Mouse (Mus musculus): ENCODE data around the gene Xpo5. TPM values are rescaled to one million over a fixed set of nuclear protein-coding genes. Genes with fewer than 3 reads are reported as not detected.

Gene Xpo5
- polyA plus RNA-seq (2011; ENCODE audit: insufficient read depth, insufficient read length, low replicate concordance, missing spikeins): 8.6 and 15.1 TPM in 2 replicates

- TF ChIP-seq CTCF (IDR thresholded peaks at IDR 0.05; ENCODE audit: control insufficient read depth, insufficient read depth, low read length): no peak
- TF ChIP-seq POLR2A (IDR thresholded peaks at IDR 0.05; ENCODE audit: borderline replicate concordance, control insufficient read depth, low read depth, low read length): peak; percentile 74; the same call in 1 of the 2 replicates
- under 1% methylated on average over 66 of the region's 66 CpGs for WGBS
Observed at GRCm38 (mm10) chr17:46202421-46203071, at the start of gene Xpo5, which contains the start of gene Polh. Gene Xpo5, plus strand, starts transcription at chr17:46202782. Gene Polh, minus strand, starts transcription at chr17:46202645.

GRCm38 (mm10) chr17:46152847-46153782, 49.5 kb upstream of the Xpo5 start, which contains the start of gene Mad2l1bp:
Gene Mad2l1bp, minus strand, starts transcription at chr17:46153553.
- TF ChIP-seq CTCF (IDR thresholded peaks at IDR 0.05; ENCODE audit: control insufficient read depth, insufficient read depth, low read length) (peak; percentile 3; the same call in 1 of the 2 replicates), POLR2A (IDR thresholded peaks at IDR 0.05; ENCODE audit: borderline replicate concordance, control insufficient read depth, low read depth, low read length) (peak; percentile 99)
- WGBS: 2% methylated on average over 33 of the region's 33 CpGs
- peak within 1 kb of the TSS; percentile 100 for H3K4me3 ChIP-seq (replicated peaks; ENCODE audit: control insufficient read depth, low read depth, low read length)
- peaks cover 2% of the 10 kb centered on the region for H3K4me1 ChIP-seq (ENCODE audit: control insufficient read depth, insufficient read depth, low read length)
- peak within 1 kb of the TSS; percentile 86 for H3K27ac ChIP-seq (ENCODE audit: control insufficient read depth, insufficient read depth, low read depth, low read length, poor library complexity)

More at GRCm38 (mm10) chr17:46202421-46203071, at the start of gene Xpo5, which contains the start of gene Polh:
- Histone ChIP-seq H3K4me3 (replicated peaks; ENCODE audit: control insufficient read depth, low read depth, low read length) (peak within 1 kb of the TSS; percentile 94), H3K4me1 (ENCODE audit: control insufficient read depth, insufficient read depth, low read length) (peaks cover 1% of the 10 kb centered on the region; the same call in 1 of the 2 replicates), H3K27ac (ENCODE audit: control insufficient read depth, insufficient read depth, low read depth, low read length, poor library complexity) (peak within 1 kb of the TSS; percentile 86)

DNA sequence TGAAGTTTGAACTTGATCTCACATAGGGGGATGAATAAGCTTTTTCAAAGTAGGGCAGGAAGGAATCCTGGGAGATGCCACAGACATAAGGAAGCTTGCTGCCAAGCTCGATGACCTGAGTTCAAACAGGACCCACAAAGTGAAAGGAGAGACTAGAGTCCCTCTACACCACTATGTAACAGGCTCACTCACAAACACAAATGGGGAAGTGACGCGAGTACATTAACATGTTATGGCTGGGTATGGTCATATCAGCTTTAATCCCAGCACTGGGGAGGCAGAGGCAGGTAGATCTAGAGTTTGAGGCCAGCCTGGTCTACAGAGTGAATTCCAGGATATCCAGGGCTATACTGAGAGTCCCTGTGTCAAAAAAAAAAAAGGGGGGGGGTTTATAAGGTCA, 48.2 kb upstream of the Xpo5 start:
- peaks cover 2% of the 10 kb centered on the region for H3K4me1 ChIP-seq (ENCODE audit: control insufficient read depth, insufficient read depth, low read length)
- 43% methylated on average over 3 of the region's 3 CpGs for WGBS

DNA sequence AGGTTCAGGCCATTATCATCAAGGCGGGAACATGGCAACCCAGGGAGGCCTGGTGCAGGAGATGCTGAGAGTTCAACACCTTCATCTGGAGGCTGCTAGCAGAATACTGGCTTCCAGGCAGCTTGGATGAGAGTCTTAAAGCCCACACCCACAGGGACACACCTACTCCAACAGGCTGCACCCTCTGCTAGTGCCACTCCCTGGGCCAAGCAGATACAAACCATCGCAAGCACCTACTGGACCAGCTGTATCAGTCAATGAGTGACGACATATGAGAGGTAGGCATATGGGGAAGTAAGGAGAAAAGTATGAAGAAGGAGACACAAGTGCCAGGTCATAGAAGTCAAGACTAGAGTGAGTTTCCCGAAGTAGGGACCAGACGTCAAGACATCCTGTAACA, 45.9 kb upstream of the Xpo5 start:
- H3K27ac ChIP-seq (ENCODE audit: control insufficient read depth, insufficient read depth, low read depth, low read length, poor library complexity): peak overlapping the region; percentile 66
- 51% methylated on average over 5 of the region's 5 CpGs for WGBS
- peak overlapping the region; percentile 19 for H3K4me3 ChIP-seq (replicated peaks; ENCODE audit: control insufficient read depth, low read depth, low read length)
- TF ChIP-seq CTCF (IDR thresholded peaks at IDR 0.05; ENCODE audit: control insufficient read depth, insufficient read depth, low read length) (no peak), POLR2A (IDR thresholded peaks at IDR 0.05; ENCODE audit: borderline replicate concordance, control insufficient read depth, low read depth, low read length) (no peak)
- H3K4me1 ChIP-seq (ENCODE audit: control insufficient read depth, insufficient read depth, low read length): peaks cover 2% of the 10 kb centered on the region

More for the DNA sequence above, 48.2 kb upstream of the Xpo5 start:
- no peak overlapping the region for H3K27ac ChIP-seq (ENCODE audit: control insufficient read depth, insufficient read depth, low read depth, low read length, poor library complexity)
- TF ChIP-seq POLR2A (IDR thresholded peaks at IDR 0.05; ENCODE audit: borderline replicate concordance, control insufficient read depth, low read depth, low read length): no peak
- TF ChIP-seq CTCF (IDR thresholded peaks at IDR 0.05; ENCODE audit: control insufficient read depth, insufficient read depth, low read length): no peak
- no peak overlapping the region for H3K4me3 ChIP-seq (replicated peaks; ENCODE audit: control insufficient read depth, low read depth, low read length)

GRCm38 (mm10) chr17:46157131-46157530, 45.5 kb upstream of the Xpo5 start:
- H3K4me1 ChIP-seq (ENCODE audit: control insufficient read depth, insufficient read depth, low read length): peaks cover 2% of the 10 kb centered on the region
- H3K27ac ChIP-seq (ENCODE audit: control insufficient read depth, insufficient read depth, low read depth, low read length, poor library complexity): peak overlapping the region; percentile 66
- 91% methylated on average over 8 of the region's 8 CpGs for WGBS
- H3K4me3 ChIP-seq (replicated peaks; ENCODE audit: control insufficient read depth, low read depth, low read length): no peak overlapping the region
- TF ChIP-seq POLR2A (IDR thresholded peaks at IDR 0.05; ENCODE audit: borderline replicate concordance, control insufficient read depth, low read depth, low read length) (no peak), CTCF (IDR thresholded peaks at IDR 0.05; ENCODE audit: control insufficient read depth, insufficient read depth, low read length) (no peak)

- Histone ChIP-seq H3K4me3 (replicated peaks; ENCODE audit: control insufficient read depth, low read depth, low read length) (peak overlapping the region; percentile 53), H3K4me1 (ENCODE audit: control insufficient read depth, insufficient read depth, low read length) (peaks cover 3% of the 10 kb centered on the region), H3K27ac (ENCODE audit: control insufficient read depth, insufficient read depth, low read depth, low read length, poor library complexity) (peak overlapping the region; percentile 90)
- TF ChIP-seq POLR2A (IDR thresholded peaks at IDR 0.05; ENCODE audit: borderline replicate concordance, control insufficient read depth, low read depth, low read length) (no peak), CTCF (IDR thresholded peaks at IDR 0.05; ENCODE audit: control insufficient read depth, insufficient read depth, low read length) (no peak)
- WGBS: 34% methylated on average over 2 of the region's 2 CpGs
Observed at GRCm38 (mm10) chr17:46159236-46159635, 43.3 kb upstream of the Xpo5 start.

DNA sequence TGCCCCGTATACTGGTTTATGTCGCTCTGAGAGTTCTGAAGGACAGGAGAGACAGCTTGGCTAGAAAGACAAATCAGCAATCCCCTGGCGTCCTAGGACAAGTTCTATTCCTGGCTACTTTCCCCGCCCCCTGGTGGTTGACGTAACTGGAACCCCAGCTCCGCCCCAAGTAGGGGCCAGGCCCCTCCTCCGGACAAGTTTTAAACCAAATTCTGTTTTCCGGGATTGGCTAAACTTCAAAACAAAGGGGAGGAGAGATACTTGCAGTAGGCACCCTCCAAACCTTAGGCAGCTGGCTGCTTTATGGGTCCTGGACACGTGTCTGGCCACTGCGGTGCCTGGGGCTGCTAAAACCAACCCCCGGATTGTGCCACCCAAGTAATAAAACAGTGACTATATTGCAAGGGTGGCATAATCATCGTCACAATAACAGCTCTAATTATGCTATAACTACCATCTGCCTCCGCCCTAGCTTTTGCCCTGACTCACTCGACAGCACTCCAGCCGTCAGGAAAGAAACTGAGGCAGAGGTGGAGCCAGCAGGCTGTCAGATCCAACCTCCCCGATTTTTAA, 42.4 kb upstream of the Xpo5 start:
- under 1% methylated on average over 16 of the region's 16 CpGs for WGBS
- TF ChIP-seq POLR2A (IDR thresholded peaks at IDR 0.05; ENCODE audit: borderline replicate concordance, control insufficient read depth, low read depth, low read length): peak; percentile 51; the same call in 1 of the 2 replicates
- peak; percentile 8; the same call in 1 of the 2 replicates for TF ChIP-seq CTCF (IDR thresholded peaks at IDR 0.05; ENCODE audit: control insufficient read depth, insufficient read depth, low read length)
- H3K27ac ChIP-seq (ENCODE audit: control insufficient read depth, insufficient read depth, low read depth, low read length, poor library complexity): peak overlapping the region; percentile 93
- peak overlapping the region; percentile 81 for H3K4me3 ChIP-seq (replicated peaks; ENCODE audit: control insufficient read depth, low read depth, low read length)
- peaks cover 3% of the 10 kb centered on the region for H3K4me1 ChIP-seq (ENCODE audit: control insufficient read depth, insufficient read depth, low read length)

Data from bone marrow, adult 2 months (tissue).